In the genomic region with DNA sequence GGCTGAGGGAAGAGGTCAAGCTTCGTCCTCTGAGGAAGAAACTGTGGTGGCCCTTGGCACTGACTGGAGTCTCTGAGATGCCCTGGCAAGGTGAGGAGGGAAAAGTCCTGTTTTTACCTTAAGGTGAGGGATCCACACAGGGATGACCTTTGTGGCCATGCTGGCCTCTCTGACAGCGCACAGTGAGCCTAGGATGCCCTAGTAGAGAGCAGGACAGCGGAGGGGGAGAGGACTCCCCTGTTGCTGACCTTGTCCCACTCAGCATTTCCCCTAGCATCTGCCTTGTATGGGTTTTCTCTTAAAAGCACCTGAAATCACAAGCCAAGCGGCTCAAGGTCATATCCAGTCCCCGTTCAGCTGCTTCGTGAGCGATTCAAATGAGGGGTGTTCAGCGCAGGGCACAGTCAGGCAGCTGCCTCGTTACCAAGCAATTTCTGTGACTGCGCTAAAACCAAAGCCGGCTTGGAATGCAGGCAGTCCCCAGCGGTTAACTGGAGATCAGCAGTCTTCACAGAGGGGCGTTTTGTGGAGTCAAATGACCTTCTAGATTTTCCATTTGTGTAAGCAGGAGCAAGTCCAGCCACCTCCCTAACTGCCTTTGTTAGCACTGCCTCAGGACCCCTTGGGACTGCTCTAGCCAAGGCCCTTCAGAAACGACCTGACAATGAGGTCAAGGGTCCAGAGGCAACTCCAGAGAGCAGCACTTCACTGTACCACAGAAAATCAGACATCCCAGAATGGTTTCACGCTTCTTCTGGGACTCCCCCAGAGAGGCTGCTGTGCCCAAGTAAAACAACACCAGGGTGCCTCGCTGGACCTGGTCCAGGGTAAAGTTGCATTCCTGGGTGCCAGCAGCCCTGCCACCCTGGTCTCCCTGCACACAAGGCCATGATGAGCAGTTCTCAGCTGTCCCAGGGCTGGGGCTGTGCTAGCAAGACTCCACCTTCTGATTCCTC, we compare ENCODE assay signal across 8 mouse cellular contexts. TPM values are rescaled to one million over a fixed set of nuclear protein-coding genes. Genes with fewer than 3 reads are reported as not detected.
DNase-seq lines count a peak whose midpoint lies in the region; ATAC-seq and TF ChIP-seq lines count a peak whose summit lies in the region.

No protein-coding gene starts in this region.

- H3K4me3 ChIP-seq in heart, adult 2 months: no peak overlapping the region
- H3K4me3 ChIP-seq in heart, embryonic 14.5 days (ENCODE audit: control insufficient read depth in 1 of 2, insufficient read depth in 1 of 2, low read depth in 1 of 2, low read length in 2 of 2): no peak overlapping the region
- no peak overlapping the region for H3K4me3 ChIP-seq in thymus, adult 2 months (ENCODE audit: control insufficient read depth, insufficient read depth, low read length)

- no peaks in the 10 kb centered on the region for H3K9me3 ChIP-seq in heart, embryonic 14.5 days (ENCODE audit: control insufficient read depth, low read length)

- intact Hi-C loops in heart, adult 2 months (cut with DNase I): no loop called here

- no peak for ATAC-seq in heart, embryonic 14.5 days (ENCODE audit: insufficient number of reproducible peaks, insufficient read depth, low FRiP score, low read depth)

- no peaks in the 10 kb centered on the region for H3K27me3 ChIP-seq in heart, adult 2 months (ENCODE audit: control insufficient read depth, insufficient read depth, low read length)
- H3K27me3 ChIP-seq in heart, embryonic 14.5 days (ENCODE audit: control insufficient read depth, insufficient read depth, low read length): no peaks in the 10 kb centered on the region
- no peaks in the 10 kb centered on the region for H3K27me3 ChIP-seq in thymus, adult 2 months (ENCODE audit: control insufficient read depth, insufficient read depth, low read length)

- peak overlapping the region; percentile 22; the same call in 1 of the 2 replicates for H3K4me2 ChIP-seq in heart, embryonic 14.5 days (ENCODE audit: low read length)

- no peak for TF ChIP-seq POLR2A in heart, adult 2 months (IDR thresholded peaks at IDR 0.05; ENCODE audit: insufficient read depth, low read depth, low read length)
- TF ChIP-seq POLR2A in thymus, adult 2 months (IDR thresholded peaks at IDR 0.05; ENCODE audit: control insufficient read depth, extremely low read depth, insufficient read depth, low read length, poor library complexity): no peak

- peak; percentile 29; the same call in 1 of the 2 replicates for TF ChIP-seq CTCF in heart, adult 2 months (IDR thresholded peaks at IDR 0.05)
- TF ChIP-seq CTCF in thymus, adult 2 months (IDR thresholded peaks at IDR 0.05; ENCODE audit: borderline replicate concordance, control insufficient read depth, extremely low read depth, insufficient read depth, low read length, poor library complexity): no peak

- no peaks in the 10 kb centered on the region for H3K36me3 ChIP-seq in heart, adult 2 months (ENCODE audit: control insufficient read depth, insufficient read depth, low read length)
- H3K36me3 ChIP-seq in heart, embryonic 14.5 days (ENCODE audit: control insufficient read depth, insufficient read depth, low read length): no peaks in the 10 kb centered on the region
- no peaks in the 10 kb centered on the region for H3K36me3 ChIP-seq in thymus, adult 2 months (ENCODE audit: control insufficient read depth, insufficient read depth, low read length)

- peak overlapping the region; percentile 36 for H3K27ac ChIP-seq in heart, adult 2 months
- H3K27ac ChIP-seq in heart, embryonic 14.5 days (replicated peaks in 1 of 2; ENCODE audit: control insufficient read depth in 1 of 2, insufficient read depth in 1 of 2, low read depth in 2 of 2, low read length in 2 of 2): no peak overlapping the region
- no peak overlapping the region for H3K27ac ChIP-seq in thymus, adult 2 months (ENCODE audit: control insufficient read depth, insufficient read depth, low read length)

- TF ChIP-seq EP300 in heart, adult 2 months (IDR thresholded peaks at IDR 0.05; ENCODE audit: insufficient read depth, low read depth, low read length): no peak

- peaks cover 22% of the 10 kb centered on the region for H3K4me1 ChIP-seq in heart, adult 2 months (ENCODE audit: control insufficient read depth, insufficient read depth, low read length)
- peaks cover 19 to 20% of the 10 kb centered on the region in 2 experiments for H3K4me1 ChIP-seq in heart, embryonic 14.5 days (ENCODE audit: control insufficient read depth in 2 of 2, insufficient read depth in 2 of 2, low read length in 2 of 2)
- peaks cover 7% of the 10 kb centered on the region for H3K4me1 ChIP-seq in thymus, adult 2 months (replicated peaks; ENCODE audit: control insufficient read depth, insufficient read depth, low read length)

- no peak for DNase-seq in heart, adult 2 months
- DNase-seq in heart, adult 18-20 months: no peak
- DNase-seq in adrenal gland, postnatal 10 days: peak; percentile 63
- DNase-seq in kidney, postnatal 4 days: peak; percentile 47 to 68
- DNase-seq in cerebellum, postnatal 25 days: no peak
- no peak for DNase-seq in thymus, adult 2 months
- DNase-seq in frontal cortex, postnatal 36 days (ENCODE audit: low spot score in 2 of 2): no peak

- H3K79me2 ChIP-seq in heart, adult 2 months (replicated peaks; ENCODE audit: control insufficient read depth, insufficient read depth, low read length): no peaks in the 10 kb centered on the region

- WGBS in heart, adult 2 months: 42% methylated on average over 16 of the region's 16 CpGs
- 26% methylated on average over 16 of the region's 16 CpGs for WGBS in heart, embryonic 14.5 days
- 84% methylated on average over 16 of the region's 16 CpGs for WGBS in thymus, adult 2 months

- no peak overlapping the region for H3K9ac ChIP-seq in heart, adult 2 months (ENCODE audit: low read depth, low read length)
- peak overlapping the region; percentile 28; the same call in 1 of the 2 replicates for H3K9ac ChIP-seq in heart, embryonic 14.5 days (ENCODE audit: low read length)

RNA-seq across cellular contexts. Expression of a gene that starts 20.9 kb away (rescaled TPM):
- 10 to 100 TPM; 11.6 to 13.1 TPM for total RNA-seq in heart, adult 2 months (2021)
- 30.5 and 35.8 TPM in 2 replicates for polyA plus RNA-seq in heart, adult 2 months (2012; rRNA removed)
- 10 to 100 TPM; 12.1 to 16.3 TPM for total RNA-seq in heart, adult 18-20 months (2021)
- total RNA-seq in adrenal gland, postnatal 10 days (2021): 10 to 100 TPM; 25.4 to 26.7 TPM
- polyA plus RNA-seq in heart, embryonic 14.5 days (2014; fragmentation: Nextera tagmentation; extraction: Ambion mirVana): 14.7 and 15.6 TPM in 2 replicates
- 35.2 and 39.9 TPM in 2 replicates for polyA plus RNA-seq in thymus, adult 2 months (2012; rRNA removed)

RNA-seq across cellular contexts. Expression of a gene that starts 46.2 kb away (rescaled TPM):
- 10 to 100 TPM; 50.0 to 50.7 TPM for total RNA-seq in heart, adult 2 months (2021)
- polyA plus RNA-seq in heart, adult 2 months (2012; rRNA removed): 21.5 and 29.9 TPM in 2 replicates
- 10 to 100 TPM; 36.7 to 51.5 TPM for total RNA-seq in heart, adult 18-20 months (2021)
- 10 to 100 TPM; 59.2 to 73.0 TPM for total RNA-seq in adrenal gland, postnatal 10 days (2021)
- polyA plus RNA-seq in heart, embryonic 14.5 days (2014; fragmentation: Nextera tagmentation; extraction: Ambion mirVana): 5.5 and 5.6 TPM in 2 replicates
- polyA plus RNA-seq in thymus, adult 2 months (2012; rRNA removed): 69.0 and 73.0 TPM in 2 replicates

Comparison
In these comparisons a context has a peak if more than half of its experiments do, and no peak if none do; other contexts are left out.
1. DNase-seq: peak in adrenal gland, postnatal 10 days (single experiment) and kidney, postnatal 4 days (2 of 2); none in heart, adult 2 months (0 of 2), heart, adult 18-20 months (0 of 2), cerebellum, postnatal 25 days (0 of 2), thymus, adult 2 months (single experiment) and frontal cortex, postnatal 36 days (0 of 2).